Mouse (Mus musculus): ENCODE results near the gene Gm4513. TPM values are rescaled to one million over a fixed set of nuclear protein-coding genes. Genes with fewer than 3 reads are reported as not detected.

The Gm4513 gene
- polyA plus RNA-seq (2012; rRNA removed), result not detected in 2 replicates

DNA sequence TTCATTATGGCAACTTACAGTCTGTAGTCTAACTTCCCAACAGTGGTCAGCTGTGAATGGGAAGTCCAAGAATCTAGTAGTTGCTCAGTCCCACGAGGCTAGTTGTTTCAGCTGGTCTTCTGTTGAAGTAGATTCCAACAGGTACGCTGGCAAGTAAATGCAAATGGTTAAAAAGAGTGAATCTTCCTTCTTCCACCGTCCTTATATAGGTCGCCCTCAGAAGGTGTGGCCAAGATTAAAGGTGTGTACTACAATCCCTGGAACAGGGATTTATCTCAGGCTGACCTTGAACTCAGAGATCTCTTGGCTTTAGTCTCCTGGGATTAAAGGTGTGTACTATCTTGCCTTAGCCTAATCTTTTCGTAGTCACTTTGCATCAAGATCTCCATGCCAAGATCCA lies at the start of gene Gm4513:
Gene Gm4513 (minus strand): TSS at position 101 of the 400 bp plus-strand sequence.

DNA sequence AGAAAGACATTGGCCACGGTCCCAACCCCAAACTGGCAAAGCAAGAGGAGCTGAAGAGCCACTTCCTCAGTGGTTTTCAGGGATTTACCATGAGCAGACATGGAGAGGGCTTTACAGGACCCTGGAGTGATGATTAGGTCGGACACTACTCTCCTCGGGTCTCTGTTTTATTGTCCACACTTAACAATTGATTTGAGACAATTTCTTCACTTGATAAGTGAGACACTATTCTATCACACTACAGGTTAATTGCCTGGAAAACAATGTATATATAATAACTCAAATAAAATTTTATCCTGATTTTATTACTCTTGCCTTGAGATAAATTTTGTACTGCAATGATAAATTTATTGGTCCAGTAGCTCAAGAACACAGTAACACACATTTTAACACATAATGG lies 22.7 kb downstream of the Gm4513 start, which contains the start of gene Gm4141:
Gene Gm4141 (minus strand): TSS at position 101 of the 400 bp plus-strand sequence.

DNA sequence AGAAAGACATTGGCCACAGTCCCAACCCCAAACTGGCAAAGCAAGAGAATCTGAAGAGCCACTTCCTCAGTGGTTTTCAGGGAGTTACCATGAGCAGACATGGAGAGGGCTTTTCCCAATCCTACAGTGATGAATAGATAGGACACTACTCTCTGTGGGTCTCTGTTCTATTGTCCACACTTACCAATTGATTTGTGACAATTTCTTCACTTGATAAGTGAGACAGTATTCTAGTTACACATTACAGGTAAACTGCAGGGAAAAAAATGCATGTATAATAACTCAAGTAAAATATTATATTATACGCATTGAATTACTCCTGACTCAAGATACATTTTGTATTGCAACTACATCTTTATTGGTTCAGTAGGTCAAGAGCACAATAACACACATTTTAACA lies 53.2 kb downstream of the Gm4513 start, which contains the start of gene Gm5726:
Gene Gm5726 (minus strand): TSS at position 101 of the 400 bp plus-strand sequence.

Other genes starting within 250 kb of the Gm4513 start
- not detected in 2 replicates for gene Gm5728, start 223.6 kb downstream of the Gm4513 start, polyA plus RNA-seq (2012; rRNA removed)
- gene Vmn1r100, start 181.1 kb downstream of the Gm4513 start, polyA plus RNA-seq (2012; rRNA removed), result not detected in 2 replicates
- not detected in 2 replicates for gene Vmn1r101, start 156.4 kb downstream of the Gm4513 start, polyA plus RNA-seq (2012; rRNA removed)
- gene Gm10670, start 124.1 kb downstream of the Gm4513 start, polyA plus RNA-seq (2012; rRNA removed), result not detected in 2 replicates
- not detected in 2 replicates for gene Vmn1r103, start 88.5 kb downstream of the Gm4513 start, polyA plus RNA-seq (2012; rRNA removed)
- gene Vmn1r104, start 65.2 kb downstream of the Gm4513 start, polyA plus RNA-seq (2012; rRNA removed), result not detected in 2 replicates
- not detected in 2 replicates for gene Gm5726, start 53.3 kb downstream of the Gm4513 start, polyA plus RNA-seq (2012; rRNA removed)
- not detected in 2 replicates for gene Gm4141, start 22.8 kb downstream of the Gm4513 start, polyA plus RNA-seq (2012; rRNA removed)
- gene Vmn1r107, start 69.9 kb upstream of the Gm4513 start, polyA plus RNA-seq (2012; rRNA removed), result not detected in 2 replicates
- gene Vmn1r111, start 104.2 kb upstream of the Gm4513 start, polyA plus RNA-seq (2012; rRNA removed), result not detected in 2 replicates
- 0.15 TPM in 1 of 2 replicates, not detected in the other for gene Gm10668, start 131.6 kb upstream of the Gm4513 start, polyA plus RNA-seq (2012; rRNA removed)
- gene Vmn1r112, start 172.2 kb upstream of the Gm4513 start, polyA plus RNA-seq (2012; rRNA removed), result not detected in 2 replicates
- gene Vmn1r113, start 188.3 kb upstream of the Gm4513 start, polyA plus RNA-seq (2012; rRNA removed), result not detected in 2 replicates
- not detected in 2 replicates for gene Vmn1r114, start 213.2 kb upstream of the Gm4513 start, polyA plus RNA-seq (2012; rRNA removed)
- not detected in 2 replicates for gene Vmn1r115, start 246.0 kb upstream of the Gm4513 start, polyA plus RNA-seq (2012; rRNA removed)